ENCODE assay signal across 7 mouse cellular contexts in genomic region chr15:10713626-10714316, GRCm38 (mm10). TPM values are rescaled to one million over a fixed set of nuclear protein-coding genes. Genes with fewer than 3 reads are reported as not detected.
DNase-seq lines count a peak whose midpoint lies in the region; ATAC-seq lines count a peak whose summit lies in the region.

No protein-coding gene starts in this region.

- peak overlapping the region; percentile 76 for H3K4me2 ChIP-seq in limb, embryonic 12.5 days
- H3K4me2 ChIP-seq in neural tube, embryonic 11.5 days (ENCODE audit: low read depth), result peak overlapping the region; percentile 82

- peak; percentile 56 for ATAC-seq in limb, embryonic 12.5 days (ENCODE audit: insufficient number of reproducible peaks, insufficient read depth, low FRiP score, low TSS enrichment, low read depth)
- peak; percentile 59 for ATAC-seq in neural tube, embryonic 11.5 days (ENCODE audit: insufficient read depth, low FRiP score, low TSS enrichment)

- H3K4me3 ChIP-seq in limb, embryonic 12.5 days (replicated peaks), result peak overlapping the region; percentile 81
- H3K4me3 ChIP-seq in neural tube, embryonic 11.5 days (ENCODE audit: low read depth, low read length), result peak overlapping the region; percentile 80

- H3K9ac ChIP-seq in limb, embryonic 12.5 days (replicated peaks), result peak overlapping the region; percentile 93
- H3K9ac ChIP-seq in neural tube, embryonic 11.5 days (ENCODE audit: low read length), result peak overlapping the region; percentile 91

- peak; percentile 10 to 24 for DNase-seq in urinary bladder, postnatal 36 days (ENCODE audit: low spot score in 2 of 2)
- no peak for DNase-seq in urinary bladder, adult 18-20 months (ENCODE audit: low spot score in 2 of 2)
- peak; percentile 50 for DNase-seq in embryo, embryonic 11 days
- DNase-seq in heart, postnatal 25 days (ENCODE audit: low spot score), result peak; percentile 5
- peak; percentile 58 for DNase-seq in neural tube, embryonic 11.5 days (ENCODE audit: low spot score)
- no peak for DNase-seq in spleen, postnatal 14 days (ENCODE audit: low spot score in 2 of 2)

- peaks cover 4% of the 10 kb centered on the region; the same call in 1 of the 2 replicates for H3K9me3 ChIP-seq in limb, embryonic 12.5 days
- no peaks in the 10 kb centered on the region for H3K9me3 ChIP-seq in neural tube, embryonic 11.5 days (ENCODE audit: control insufficient read depth, low read length)

- intact Hi-C loops in heart, postnatal 25 days (cut with DNase I), result loop anchor here (2.0 to 5.0 kb wide), 3 partner anchors 105 to 211 kb away; no protein-coding TSS in a partner anchor

- no peaks in the 10 kb centered on the region for H3K27me3 ChIP-seq in limb, embryonic 12.5 days
- no peaks in the 10 kb centered on the region for H3K27me3 ChIP-seq in neural tube, embryonic 11.5 days (ENCODE audit: control insufficient read depth, insufficient read depth, low read length)

- peaks cover 13% of the 10 kb centered on the region for H3K36me3 ChIP-seq in limb, embryonic 12.5 days
- no peaks in the 10 kb centered on the region for H3K36me3 ChIP-seq in neural tube, embryonic 11.5 days (ENCODE audit: control insufficient read depth, insufficient read depth, low read length)

- under 1% methylated on average over 35 of the region's 35 CpGs for WGBS in limb, embryonic 12.5 days
- under 1% methylated on average over 31 of the region's 35 CpGs for WGBS in neural tube, embryonic 11.5 days

- H3K27ac ChIP-seq in limb, embryonic 12.5 days, result peak overlapping the region; percentile 94
- peak overlapping the region; percentile 82 for H3K27ac ChIP-seq in neural tube, embryonic 11.5 days (ENCODE audit: low read depth, low read length)

- H3K4me1 ChIP-seq in limb, embryonic 12.5 days (replicated peaks), result peaks cover 31% of the 10 kb centered on the region
- peaks cover 18% of the 10 kb centered on the region for H3K4me1 ChIP-seq in neural tube, embryonic 11.5 days (ENCODE audit: control insufficient read depth, insufficient read depth, low read length)

RNA-seq across cellular contexts. Expression of gene Rai14, which starts 0.7 kb away (rescaled TPM):
- total RNA-seq in heart, postnatal 25 days (2021), result 1 to 10 TPM; 3.2 to 3.8 TPM
- 59.1 and 64.1 TPM in 2 replicates for polyA plus RNA-seq in limb, embryonic 12.5 days (2016; fragmentation: Nextera tagmentation; extraction: Ambion mirVana)
- polyA plus RNA-seq in neural tube, embryonic 11.5 days (2014; fragmentation: Nextera tagmentation; extraction: Ambion mirVana), result 84.2 and 87.0 TPM in 2 replicates

Comparison
In these comparisons a context has a peak if more than half of its experiments do, and no peak if none do; other contexts are left out.
1. DNase-seq: peak in urinary bladder, postnatal 36 days (2 of 2), embryo, embryonic 11 days (single experiment), heart, postnatal 25 days (single experiment) and neural tube, embryonic 11.5 days (single experiment); none in urinary bladder, adult 18-20 months (0 of 2) and spleen, postnatal 14 days (0 of 2).